Mouse (Mus musculus): ENCODE measurements around the gene Exoc7. TPM values are rescaled to one million over a fixed set of nuclear protein-coding genes. Genes with fewer than 3 reads are reported as not detected.

The Exoc7 gene
- polyA plus RNA-seq, 1 experiment from 2014 or later = 31.8 TPM

DNA sequence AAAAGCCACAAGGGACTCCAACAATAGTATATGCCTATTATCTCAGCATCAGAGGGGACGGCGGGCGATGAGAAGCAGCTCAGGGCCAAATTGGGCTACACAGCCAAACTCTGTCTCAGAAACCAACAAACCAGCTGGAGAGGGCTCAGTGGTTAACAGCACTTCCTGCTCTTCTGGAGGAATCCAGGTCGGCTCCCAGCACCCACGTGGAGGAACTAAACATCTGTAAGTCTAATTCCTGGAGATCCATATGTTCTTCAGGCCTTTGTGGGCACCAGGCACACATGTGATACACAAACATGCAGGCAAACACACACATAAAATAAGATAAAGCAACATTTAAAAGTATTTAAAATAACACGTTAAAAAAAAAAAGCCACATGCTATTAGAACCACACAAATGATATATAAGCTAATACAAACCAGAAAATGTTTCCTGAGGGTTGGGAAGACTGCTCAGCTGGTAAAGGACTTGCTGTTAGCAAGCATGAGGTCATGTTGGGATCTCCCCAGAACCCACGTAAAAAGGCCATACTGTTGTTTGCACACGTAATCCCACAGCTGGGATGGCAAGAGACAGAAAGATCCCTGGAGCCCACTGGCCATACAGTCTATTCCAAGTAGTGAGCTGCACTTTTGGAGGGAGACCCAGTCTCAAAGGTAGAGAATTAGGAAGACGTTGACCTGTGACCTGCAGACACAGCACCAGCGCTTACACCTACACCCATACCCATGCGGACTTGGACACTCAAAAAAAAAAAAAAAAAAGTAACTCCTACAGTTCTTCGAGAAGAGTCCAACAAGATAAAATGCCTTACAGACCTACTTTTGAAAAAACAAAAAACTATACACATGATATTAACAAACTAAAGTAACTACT, 34.2 kb downstream of the Exoc7 start:
- Histone ChIP-seq H3K36me3 (peaks cover 48% of the 10 kb centered on the region), H3K27ac (peak overlapping the region; percentile 82; the same call in 1 of the 2 replicates), H3K9ac (peak overlapping the region; percentile 94), H3K4me1 (peaks cover 49% of the 10 kb centered on the region), H3K4me3 (peak overlapping the region; percentile 95), H3K27me3 (replicated peaks) (no peaks in the 10 kb centered on the region), H3K4me2 (peak overlapping the region; percentile 80), H3K9me3 (replicated peaks) (no peaks in the 10 kb centered on the region)
- WGBS (ENCODE audit: insufficient replicate concordance) = 21% methylated on average over 12 of the region's 12 CpGs
- ATAC-seq = no peak

DNA sequence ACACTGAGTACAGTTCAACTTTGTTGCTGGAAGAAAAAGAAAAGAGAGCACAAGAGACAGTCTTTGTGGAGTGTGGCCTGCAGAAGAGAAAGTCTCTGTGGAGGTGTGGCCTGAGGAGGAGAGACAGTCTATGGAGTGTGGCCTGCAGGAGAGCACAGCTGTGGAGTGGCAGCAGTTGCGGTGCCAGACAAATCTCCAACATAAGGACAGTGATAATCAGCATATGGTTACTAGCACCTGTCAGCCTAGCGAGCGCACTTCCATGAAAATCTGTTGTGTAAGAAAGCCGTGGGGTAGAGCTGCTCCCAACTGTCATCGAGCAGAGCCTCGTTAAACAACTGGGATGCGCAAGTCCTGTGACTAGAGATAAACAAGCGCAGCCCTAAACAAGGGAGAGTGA, 37.5 kb downstream of the Exoc7 start:
- H3K36me3 ChIP-seq = peaks cover 80% of the 10 kb centered on the region

DNA sequence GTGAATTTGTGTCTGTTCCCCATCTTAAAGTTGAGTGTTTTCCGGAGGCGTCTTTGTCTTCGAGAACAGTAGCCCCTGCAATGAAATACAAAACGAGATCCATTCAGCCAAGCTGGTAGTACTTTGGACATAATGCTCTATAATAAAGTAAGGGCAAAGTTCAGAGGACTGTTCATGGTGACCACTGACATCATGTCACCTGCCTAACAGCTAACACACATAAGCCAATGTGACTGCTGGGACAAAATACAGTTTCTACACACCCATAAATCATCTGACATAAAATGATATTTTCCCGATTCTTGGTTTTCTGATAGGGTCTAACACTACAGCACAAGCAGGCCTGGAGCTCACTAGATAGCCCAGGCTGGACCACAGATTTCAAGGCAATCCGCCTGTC, 38.7 kb downstream of the Exoc7 start:
- Histone ChIP-seq H3K4me1 (peaks cover 55% of the 10 kb centered on the region), H3K36me3 (peaks cover 92% of the 10 kb centered on the region)

More for the DNA sequence above, 37.5 kb downstream of the Exoc7 start:
- Histone ChIP-seq H3K9ac (no peak overlapping the region), H3K4me2 (no peak overlapping the region), H3K4me3 (no peak overlapping the region), H3K9me3 (replicated peaks) (no peaks in the 10 kb centered on the region), H3K4me1 (peaks cover 60% of the 10 kb centered on the region), H3K27me3 (replicated peaks) (no peaks in the 10 kb centered on the region), H3K27ac (no peak overlapping the region)
- 83% methylated on average over 8 of the region's 8 CpGs for WGBS (ENCODE audit: insufficient replicate concordance)
- ATAC-seq = no peak

DNA sequence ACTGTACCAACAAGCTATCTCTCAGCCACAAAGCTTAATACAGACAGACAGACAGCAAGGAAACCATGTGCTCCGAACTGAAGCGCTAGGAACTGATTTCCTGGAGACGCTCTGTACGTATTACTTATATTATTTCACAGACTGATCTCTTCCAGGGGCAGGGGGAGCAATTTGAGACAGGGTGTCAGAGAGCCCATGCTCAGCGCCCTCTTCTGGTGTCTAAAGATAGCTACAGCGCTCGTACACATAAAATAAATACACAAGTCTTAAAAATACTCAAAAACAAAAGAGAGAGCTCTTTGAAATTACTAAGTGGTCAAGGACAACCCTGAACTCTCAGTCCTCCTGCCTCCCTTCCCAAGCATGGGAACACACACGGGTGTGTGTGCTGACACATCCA, 39.4 kb downstream of the Exoc7 start:
- no peak for ATAC-seq
- H3K4me1 ChIP-seq = peaks cover 51% of the 10 kb centered on the region
- no peak overlapping the region for H3K9ac ChIP-seq
- H3K4me3 ChIP-seq = no peak overlapping the region
- peaks cover 99% of the 10 kb centered on the region for H3K36me3 ChIP-seq
- WGBS (ENCODE audit: insufficient replicate concordance) = 79% methylated on average over 8 of the region's 8 CpGs
- no peak overlapping the region for H3K27ac ChIP-seq
- no peaks in the 10 kb centered on the region for H3K27me3 ChIP-seq (replicated peaks)
- no peak overlapping the region for H3K4me2 ChIP-seq
- no peaks in the 10 kb centered on the region for H3K9me3 ChIP-seq (replicated peaks)

More for the DNA sequence above, 38.7 kb downstream of the Exoc7 start:
- Histone ChIP-seq H3K9ac (no peak overlapping the region), H3K27ac (no peak overlapping the region), H3K4me2 (no peak overlapping the region), H3K9me3 (replicated peaks) (no peaks in the 10 kb centered on the region), H3K4me3 (no peak overlapping the region), H3K27me3 (replicated peaks) (no peaks in the 10 kb centered on the region)
- 90% methylated on average over 6 of the region's 6 CpGs for WGBS (ENCODE audit: insufficient replicate concordance)
- no peak for ATAC-seq

DNA sequence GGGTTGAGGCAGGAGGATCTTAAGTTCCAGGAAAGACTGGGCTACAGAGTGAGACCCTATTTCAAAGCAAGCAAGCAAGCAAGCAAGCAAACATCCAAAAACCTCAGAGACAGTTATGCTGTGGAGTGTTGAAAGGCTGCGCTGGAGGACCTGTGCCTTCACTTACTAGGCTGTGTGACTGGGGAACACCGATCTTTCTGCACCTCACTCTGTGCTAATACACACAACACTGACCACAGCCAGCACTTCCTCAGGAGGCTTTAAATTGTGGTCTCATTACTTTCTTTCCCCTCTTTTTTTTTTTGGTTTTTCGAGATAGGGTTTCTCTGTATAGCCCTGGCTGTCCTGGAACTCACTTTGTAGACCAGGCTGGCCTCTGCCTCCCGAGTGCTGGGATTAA, 41.2 kb downstream of the Exoc7 start:
- no peak overlapping the region for H3K4me3 ChIP-seq
- no peaks in the 10 kb centered on the region for H3K9me3 ChIP-seq (replicated peaks)
- ATAC-seq = no peak
- no peaks in the 10 kb centered on the region for H3K27me3 ChIP-seq (replicated peaks)
- H3K27ac ChIP-seq = peak overlapping the region; percentile 37; the same call in 1 of the 2 replicates
- H3K36me3 ChIP-seq = peaks cover 99% of the 10 kb centered on the region
- H3K9ac ChIP-seq = no peak overlapping the region
- H3K4me2 ChIP-seq = no peak overlapping the region
- H3K4me1 ChIP-seq = peaks cover 34% of the 10 kb centered on the region
- 75% methylated on average over 4 of the region's 4 CpGs for WGBS (ENCODE audit: insufficient replicate concordance)

DNA sequence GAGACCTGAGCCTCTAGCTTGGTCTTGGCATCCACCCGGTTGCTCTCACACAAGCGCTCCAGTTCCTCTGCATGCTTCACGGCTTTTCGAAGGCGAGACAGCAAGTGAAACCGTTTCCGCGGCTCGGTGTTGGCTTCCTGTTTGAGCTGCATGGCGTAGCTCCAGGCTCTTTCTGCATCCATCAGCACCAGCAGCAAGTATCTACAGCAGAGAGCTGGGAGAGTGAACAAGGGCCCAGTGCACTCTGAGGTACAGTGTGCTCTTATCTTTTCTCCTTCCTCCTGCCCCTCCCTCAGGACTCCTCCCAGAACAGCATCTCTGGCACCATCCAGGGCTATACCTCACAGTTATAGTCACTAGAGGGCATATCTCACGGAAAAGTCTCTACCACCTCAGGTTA, 41.7 kb downstream of the Exoc7 start:
- no peak overlapping the region for H3K4me3 ChIP-seq
- no peaks in the 10 kb centered on the region for H3K9me3 ChIP-seq (replicated peaks)
- peak; percentile 85 for ATAC-seq
- H3K9ac ChIP-seq = no peak overlapping the region
- 78% methylated on average over 11 of the region's 11 CpGs for WGBS (ENCODE audit: insufficient replicate concordance)
- H3K4me2 ChIP-seq = no peak overlapping the region
- H3K36me3 ChIP-seq = peaks cover 99% of the 10 kb centered on the region
- H3K27me3 ChIP-seq (replicated peaks) = no peaks in the 10 kb centered on the region
- peak overlapping the region; percentile 37; the same call in 1 of the 2 replicates for H3K27ac ChIP-seq
- peaks cover 29% of the 10 kb centered on the region for H3K4me1 ChIP-seq

DNA sequence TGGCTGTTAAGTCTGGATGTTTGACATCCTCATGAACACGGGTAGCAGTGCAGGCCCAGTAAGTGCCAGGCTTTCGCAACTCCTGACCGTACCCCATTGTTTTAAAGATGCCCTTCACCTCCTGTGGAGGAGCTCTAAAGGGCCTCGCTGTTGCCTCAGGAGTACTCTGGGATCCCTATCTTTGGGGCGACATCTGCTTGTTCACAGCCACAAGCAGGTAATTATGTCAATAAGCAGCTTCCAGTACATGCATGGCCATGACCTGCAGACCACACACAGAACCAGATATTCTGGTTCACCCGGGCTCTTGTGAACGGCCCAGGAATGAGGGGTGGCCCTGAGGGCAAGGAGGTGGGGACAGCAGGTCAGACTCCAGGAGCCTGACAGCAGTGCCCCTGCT, 46.8 kb downstream of the Exoc7 start:
- WGBS (ENCODE audit: insufficient replicate concordance) = 80% methylated on average over 7 of the region's 7 CpGs
- H3K4me3 ChIP-seq = no peak overlapping the region
- no peak overlapping the region for H3K4me2 ChIP-seq
- H3K36me3 ChIP-seq = peaks cover 99% of the 10 kb centered on the region
- ATAC-seq = no peak
- no peak overlapping the region for H3K9ac ChIP-seq
- H3K27ac ChIP-seq = no peak overlapping the region
- H3K4me1 ChIP-seq = peaks cover 13% of the 10 kb centered on the region
- H3K9me3 ChIP-seq (replicated peaks) = no peaks in the 10 kb centered on the region
- no peaks in the 10 kb centered on the region for H3K27me3 ChIP-seq (replicated peaks)

DNA sequence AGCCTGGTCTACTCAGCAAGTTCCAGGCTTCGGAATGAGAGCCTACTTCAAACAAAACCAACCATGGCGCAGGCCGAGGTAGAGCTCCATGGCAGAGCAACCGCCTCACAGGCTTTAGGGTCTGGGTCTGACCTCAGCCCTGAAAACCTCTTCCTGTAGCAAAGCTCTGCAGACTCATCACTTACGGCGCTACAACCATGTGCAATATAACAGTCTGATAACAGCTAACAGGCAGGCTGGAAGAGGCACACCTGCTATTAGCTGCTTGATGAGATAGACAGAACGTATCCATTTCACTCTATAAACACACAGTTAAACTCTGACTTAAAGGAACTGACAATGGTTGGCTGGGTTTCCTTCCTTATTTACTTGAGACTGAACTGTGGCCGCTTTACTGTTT, 47.6 kb downstream of the Exoc7 start:
- Histone ChIP-seq H3K4me2 (no peak overlapping the region), H3K4me3 (no peak overlapping the region), H3K4me1 (peaks cover 16% of the 10 kb centered on the region), H3K27me3 (replicated peaks) (no peaks in the 10 kb centered on the region), H3K27ac (no peak overlapping the region), H3K9ac (no peak overlapping the region), H3K36me3 (peaks cover 100% of the 10 kb centered on the region), H3K9me3 (replicated peaks) (no peaks in the 10 kb centered on the region)
- ATAC-seq = 0 out of 2 replicates have a peak, but pooled peaks have one; percentile 13
- 71% methylated on average over 8 of the region's 8 CpGs for WGBS (ENCODE audit: insufficient replicate concordance)

DNA sequence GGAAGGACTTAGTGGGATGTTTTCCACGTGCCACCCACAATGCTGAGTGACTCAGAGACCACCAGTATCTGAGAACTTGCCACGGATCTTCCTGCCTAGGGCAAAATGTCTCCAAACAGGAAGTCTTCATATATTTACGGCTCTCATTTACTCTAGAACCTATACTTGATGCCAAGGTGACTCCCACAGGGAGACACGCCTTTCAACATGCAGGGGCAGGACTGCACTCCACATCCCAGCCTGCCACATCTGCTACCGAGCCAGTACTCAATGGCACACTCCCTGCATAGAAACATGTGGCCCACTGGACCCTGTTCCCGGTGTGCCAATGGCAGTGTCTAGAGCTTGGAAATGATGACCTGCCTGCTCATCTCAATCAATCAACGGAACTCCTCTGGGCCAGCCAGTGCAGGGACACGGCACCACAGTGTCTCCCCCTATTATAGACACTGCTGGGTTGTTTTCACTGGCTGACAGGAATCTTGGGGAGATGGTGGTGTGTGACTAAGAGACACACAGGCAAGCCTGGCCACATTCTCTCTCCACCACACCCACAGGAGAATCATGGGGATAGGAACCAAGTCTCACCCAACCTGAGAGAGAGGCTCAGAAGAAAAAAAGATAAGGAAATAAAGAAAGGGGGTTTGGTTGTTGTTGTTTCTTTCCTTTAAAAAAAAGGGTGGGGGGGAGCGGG, 50.9 kb downstream of the Exoc7 start:
- no peak for ATAC-seq
- no peak overlapping the region for H3K4me2 ChIP-seq
- H3K27me3 ChIP-seq (replicated peaks) = no peaks in the 10 kb centered on the region
- H3K4me1 ChIP-seq = peaks cover 16% of the 10 kb centered on the region
- H3K27ac ChIP-seq = no peak overlapping the region
- peaks cover 100% of the 10 kb centered on the region for H3K36me3 ChIP-seq
- no peak overlapping the region for H3K9ac ChIP-seq
- 76% methylated on average over 9 of the region's 9 CpGs for WGBS (ENCODE audit: insufficient replicate concordance)
- H3K9me3 ChIP-seq (replicated peaks) = no peaks in the 10 kb centered on the region
- H3K4me3 ChIP-seq = no peak overlapping the region

DNA sequence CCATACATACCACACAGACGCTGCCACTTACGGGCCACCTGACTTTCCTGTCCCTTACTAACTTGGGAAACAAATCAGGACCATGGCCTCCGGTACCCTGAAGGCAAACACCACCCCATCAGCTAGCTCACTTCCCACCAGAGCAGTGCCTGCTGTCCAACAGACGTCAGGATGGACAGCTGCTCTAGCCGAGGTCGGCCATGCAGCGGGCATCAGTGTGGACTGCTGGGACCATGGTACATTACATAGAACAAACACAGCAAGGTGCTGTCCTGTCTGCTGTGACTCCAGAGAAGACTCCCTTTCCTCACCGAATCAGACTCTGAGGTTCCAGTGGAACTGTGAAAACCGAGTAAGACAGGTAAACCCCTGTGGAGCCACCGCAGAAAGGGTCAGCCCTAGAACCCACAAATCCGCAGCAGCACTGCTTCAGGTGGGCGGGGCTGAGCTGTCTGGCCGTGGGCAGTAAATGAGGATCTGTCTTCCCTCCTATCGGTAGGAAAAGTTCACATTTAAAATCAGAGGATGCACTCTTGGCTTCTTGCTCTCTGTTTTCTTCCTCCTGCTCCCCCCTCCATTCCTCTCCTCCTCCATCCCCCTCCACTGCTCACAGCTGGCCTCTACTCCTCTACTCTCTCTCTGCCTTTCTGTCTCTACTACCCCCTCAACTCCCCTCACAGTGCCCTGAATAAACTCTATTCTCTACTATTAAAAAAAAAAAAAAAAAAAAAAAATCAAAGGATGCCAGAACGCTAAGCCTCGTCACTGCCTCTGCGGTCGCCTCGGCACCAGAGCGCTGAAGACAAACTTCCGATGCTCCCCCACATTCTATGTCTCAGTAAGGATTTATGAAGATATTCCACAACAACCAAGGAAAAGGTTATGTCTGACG, 51.7 kb downstream of the Exoc7 start:
- H3K27ac ChIP-seq = peak overlapping the region; percentile 64
- no peak for ATAC-seq
- H3K4me1 ChIP-seq = peaks cover 16% of the 10 kb centered on the region
- no peaks in the 10 kb centered on the region for H3K9me3 ChIP-seq (replicated peaks)
- 69% methylated on average over 22 of the region's 22 CpGs for WGBS (ENCODE audit: insufficient replicate concordance)
- H3K27me3 ChIP-seq (replicated peaks) = no peaks in the 10 kb centered on the region
- peaks cover 100% of the 10 kb centered on the region for H3K36me3 ChIP-seq
- H3K9ac ChIP-seq = no peak overlapping the region
- no peak overlapping the region for H3K4me2 ChIP-seq
- H3K4me3 ChIP-seq = no peak overlapping the region

DNA sequence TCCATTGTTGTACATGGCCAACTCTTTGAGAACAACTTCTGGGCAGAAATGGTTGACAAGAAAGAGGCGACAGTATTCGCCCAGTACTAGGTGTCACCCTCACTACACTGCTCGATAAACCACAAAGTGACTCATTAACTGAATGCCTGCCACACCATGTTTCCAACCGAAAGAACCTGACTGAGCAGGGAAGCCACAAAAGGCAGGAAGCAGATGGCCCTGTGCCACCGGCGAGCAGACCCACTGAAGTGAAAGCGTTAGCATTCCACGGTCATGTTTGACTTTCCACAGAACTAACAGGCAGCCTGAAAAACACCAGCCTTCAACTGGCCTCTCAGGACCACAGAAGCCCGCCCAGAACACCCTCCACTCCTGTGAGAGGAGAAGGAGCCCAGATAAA, 52.4 kb downstream of the Exoc7 start:
- H3K4me3 ChIP-seq = no peak overlapping the region
- no peak overlapping the region for H3K4me2 ChIP-seq
- no peaks in the 10 kb centered on the region for H3K27me3 ChIP-seq (replicated peaks)
- H3K36me3 ChIP-seq = peaks cover 100% of the 10 kb centered on the region
- 46% methylated on average over 9 of the region's 9 CpGs for WGBS (ENCODE audit: insufficient replicate concordance)
- no peaks in the 10 kb centered on the region for H3K9me3 ChIP-seq (replicated peaks)
- no peak; the same call in 1 of the 2 replicates for ATAC-seq
- H3K4me1 ChIP-seq = peaks cover 14% of the 10 kb centered on the region
- no peak overlapping the region for H3K9ac ChIP-seq
- peak overlapping the region; percentile 64; the same call in 1 of the 2 replicates for H3K27ac ChIP-seq
